Comparison of ENCODE assay signal across 1 mouse cellular context in the genomic region with DNA sequence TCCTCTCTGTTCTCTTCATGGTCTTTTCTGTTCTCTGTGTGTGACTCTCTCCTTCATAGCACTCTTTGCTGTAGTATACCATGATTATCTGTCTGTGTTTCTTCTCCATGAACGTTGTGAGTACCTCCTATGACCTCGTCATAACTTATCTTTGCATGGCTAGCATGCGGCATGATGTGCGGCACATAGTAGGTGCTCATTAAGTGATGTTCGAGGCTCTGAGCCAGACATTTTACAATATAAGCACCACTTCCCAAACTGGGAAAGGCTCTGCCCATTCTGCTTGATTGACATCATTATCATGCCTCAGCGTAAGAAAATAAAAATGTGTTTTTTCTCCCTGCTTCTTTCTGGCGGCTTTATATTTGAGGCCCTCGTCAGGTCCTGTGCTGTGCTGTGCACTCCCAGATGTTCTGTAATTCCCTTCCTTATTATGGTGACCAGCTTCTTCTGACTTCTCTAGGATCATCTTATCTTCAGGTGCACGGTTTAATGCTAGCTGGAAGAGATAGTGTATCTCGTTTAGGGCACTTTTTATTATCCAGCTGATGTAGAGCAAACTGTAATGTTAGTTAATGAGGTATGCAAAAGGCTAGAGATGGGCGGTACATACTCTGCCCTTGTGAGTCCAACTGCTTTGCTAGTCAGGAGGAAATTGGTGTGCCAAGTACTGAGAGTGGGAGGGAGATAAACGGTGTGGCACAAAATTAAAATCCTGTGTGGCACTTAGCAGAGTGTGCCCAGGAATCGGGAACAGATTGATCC.
TF ChIP-seq lines count a peak whose summit lies in the region.

No protein-coding gene starts in this region.

TF ChIP-seq in CH12.LX, 34 proteins besides CTCF, POLR2A, EP300 and RAD21 (continued from another document):
- TF ChIP-seq ZKSCAN1 (IDR thresholded peaks at IDR 0.05; ENCODE audit: borderline replicate concordance, low read depth, low read length) (peak; percentile 62), MAZ (IDR thresholded peaks at IDR 0.05; ENCODE audit: low read depth, low read length) (no peak), ZMIZ1 (IDR thresholded peaks at IDR 0.05; ENCODE audit: low read depth, low read length) (peak; percentile 94), MYC (IDR thresholded peaks at IDR 0.05; ENCODE audit: low read depth, low read length) (no peak)
